Mouse (Mus musculus): Measurements from ENCODE around the gene Yif1a.

Yif1a gene

DNA sequence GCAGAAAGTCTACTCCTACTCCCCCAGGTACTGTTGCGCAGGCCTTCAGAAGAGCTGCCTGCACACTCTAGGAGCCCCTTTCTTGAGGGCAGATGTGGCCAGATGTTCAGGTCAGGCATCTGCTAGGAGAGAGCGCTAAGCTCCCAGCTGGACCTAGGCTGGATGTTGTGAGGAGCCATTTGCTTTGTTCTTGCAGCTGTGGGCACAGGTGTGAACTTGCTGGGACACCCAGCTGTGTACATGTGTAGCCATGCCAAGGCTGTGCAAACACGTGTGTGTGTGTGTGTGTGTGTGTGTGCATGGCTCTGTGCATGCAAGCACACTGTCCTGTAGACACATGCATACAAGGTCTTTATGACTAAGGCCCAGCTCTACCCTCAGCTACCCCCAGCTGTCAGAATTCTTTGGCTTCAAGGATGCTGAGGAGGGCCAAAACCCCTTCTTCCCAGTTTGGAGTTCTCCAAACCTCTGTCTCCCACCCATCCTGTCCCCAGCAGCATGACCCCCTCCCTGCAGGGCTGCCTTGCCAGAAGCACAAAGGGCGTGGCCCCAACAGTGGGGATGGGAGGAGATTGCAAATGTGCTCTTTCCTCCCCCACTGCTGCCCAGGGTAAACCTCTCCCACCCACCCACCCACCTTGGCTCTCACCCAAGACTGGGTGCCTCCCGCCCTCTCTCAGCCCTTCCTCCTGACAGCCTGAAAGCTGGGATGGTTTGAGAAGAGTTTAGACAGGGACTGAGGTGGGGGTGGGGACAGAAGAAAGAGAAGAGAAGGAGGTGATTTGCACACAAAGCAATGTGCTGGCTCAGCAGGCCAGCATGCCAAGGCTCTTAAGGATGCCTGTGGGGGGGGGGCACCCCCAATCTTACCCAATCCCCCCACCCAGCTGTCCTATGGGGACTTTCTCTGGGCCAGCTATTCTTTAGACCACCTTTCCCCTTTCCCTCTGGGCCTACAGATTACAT, 27.7 kb upstream of the Yif1a start:
- peak; percentile 29 for DNase-seq

DNA sequence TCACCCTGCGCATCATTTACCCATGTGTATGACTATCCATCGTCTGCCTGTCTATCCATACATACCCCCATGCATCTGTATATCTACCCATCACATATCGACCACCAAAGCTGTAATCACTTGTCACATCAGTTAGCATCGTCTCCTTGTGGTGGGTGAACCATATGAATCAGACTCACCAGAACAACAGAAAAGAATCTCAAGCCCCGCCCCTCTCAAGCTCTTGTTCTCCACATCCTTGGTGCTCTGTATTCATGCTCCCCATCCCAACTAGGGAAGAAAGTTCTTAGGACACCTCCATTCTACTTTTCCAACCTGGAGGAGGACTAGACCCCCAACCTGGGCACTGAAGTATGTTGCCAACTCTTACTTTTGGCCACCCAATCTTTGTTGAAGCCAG, 26.3 kb upstream of the Yif1a start:
- no peak for DNase-seq

DNA sequence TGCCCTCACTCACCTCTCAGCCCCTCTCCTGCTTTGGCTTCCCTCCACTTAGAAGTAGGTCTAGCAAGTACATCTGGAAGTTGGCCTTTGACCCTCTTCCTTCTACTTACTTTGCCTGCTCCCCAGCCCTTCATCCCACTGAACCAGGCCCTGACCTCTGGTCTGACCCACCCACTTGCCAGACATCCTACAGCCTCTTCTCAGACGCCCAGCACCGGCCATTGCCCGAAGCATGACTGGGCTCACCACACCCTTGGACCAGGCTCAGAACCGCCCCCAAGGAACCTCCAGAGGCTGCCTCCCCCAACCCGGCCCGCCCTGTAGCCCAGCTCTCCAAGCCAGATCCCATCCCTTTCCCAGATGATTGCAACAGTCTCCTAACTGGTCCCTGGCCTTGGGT, 25.9 kb upstream of the Yif1a start:
- DNase-seq = peak; percentile 35

DNA sequence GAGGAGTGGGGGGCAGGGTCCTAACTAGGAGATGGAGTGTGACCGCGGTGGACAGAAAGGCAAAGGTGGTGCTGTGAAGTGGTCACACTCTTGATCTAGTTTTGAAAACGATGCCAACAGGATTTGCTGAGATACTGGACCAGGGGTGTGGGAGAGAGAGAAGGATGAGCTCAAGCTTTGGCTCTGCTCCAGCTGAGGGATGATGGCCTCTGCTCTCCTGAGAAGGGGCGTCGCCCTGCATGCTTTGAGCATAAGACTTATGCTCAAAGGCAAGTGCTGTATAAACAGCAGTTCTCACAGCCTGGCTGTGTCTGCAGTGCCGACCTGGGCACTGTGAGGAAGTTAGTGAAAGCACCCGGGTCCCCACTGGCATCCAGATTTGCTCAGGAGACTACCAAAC, 23.2 kb upstream of the Yif1a start:
- DNase-seq = no peak

DNA sequence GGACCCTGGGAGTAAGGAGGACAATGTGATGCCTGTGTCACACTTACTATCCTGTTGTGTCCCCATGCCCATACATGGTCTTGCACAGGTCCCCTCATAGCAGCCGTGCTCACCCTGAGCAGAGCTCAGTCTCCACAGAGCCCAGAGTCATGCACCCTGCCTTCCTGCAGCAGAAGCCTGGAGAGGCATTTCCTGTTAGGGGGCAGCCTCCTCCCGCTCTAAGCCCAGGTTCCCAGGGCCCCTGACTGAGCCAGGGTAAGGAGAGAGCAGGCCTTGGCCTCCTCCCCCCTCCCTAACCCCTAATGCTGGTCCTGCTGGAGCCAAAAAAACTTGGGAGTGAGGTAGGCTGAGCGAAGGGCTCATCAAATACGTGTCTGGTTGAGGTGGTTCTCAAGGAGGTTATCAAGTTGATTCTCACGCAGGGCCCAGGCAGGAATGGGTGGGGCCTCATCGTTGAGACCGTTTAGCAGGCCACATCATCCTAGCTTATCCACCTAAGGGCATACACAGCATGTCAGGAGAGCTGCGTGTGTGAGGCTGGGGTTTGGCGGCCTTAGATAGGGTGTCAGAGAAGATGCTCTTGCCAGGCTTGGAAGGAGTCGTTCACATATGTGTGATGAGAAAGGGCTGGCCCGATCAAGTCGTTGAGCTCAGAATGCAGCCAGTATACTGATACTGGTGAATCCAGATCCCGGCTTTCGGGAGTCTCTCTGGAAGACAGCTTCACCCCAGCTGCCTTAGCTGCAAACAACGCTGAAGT, 21.1 kb upstream of the Yif1a start:
- DNase-seq = no peak

DNA sequence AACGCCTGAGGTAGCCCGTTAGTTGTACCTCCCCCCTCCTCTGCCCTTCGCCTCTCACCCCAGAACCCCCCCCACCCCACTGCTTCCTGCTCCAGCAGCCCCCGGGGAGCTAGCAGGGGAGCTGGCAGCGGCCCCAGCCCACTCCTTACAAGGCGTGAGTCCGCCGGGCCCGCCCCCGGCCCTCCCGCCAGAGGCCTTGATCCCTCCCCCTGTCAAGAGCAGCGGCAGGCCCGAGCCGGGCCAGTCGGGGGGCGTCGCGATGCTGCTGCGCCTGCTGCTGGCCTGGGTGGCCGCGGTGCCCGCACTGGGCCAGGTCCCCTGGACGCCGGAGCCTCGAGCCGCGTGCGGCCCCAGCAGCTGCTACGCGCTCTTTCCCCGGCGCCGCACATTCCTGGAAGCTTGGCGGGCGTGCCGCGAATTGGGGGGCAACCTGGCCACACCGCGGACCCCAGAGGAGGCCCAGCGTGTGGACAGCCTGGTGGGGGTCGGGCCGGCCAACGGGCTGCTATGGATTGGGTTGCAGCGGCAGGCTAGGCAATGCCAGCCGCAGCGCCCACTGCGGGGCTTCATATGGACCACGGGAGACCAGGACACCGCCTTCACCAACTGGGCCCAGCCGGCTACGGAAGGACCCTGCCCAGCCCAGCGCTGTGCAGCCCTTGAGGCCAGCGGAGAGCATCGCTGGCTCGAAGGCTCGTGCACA, 20.3 kb upstream of the Yif1a start, which contains the start of gene Cd248:
Cd248 (plus strand) TSS at position 212 of the 703 bp plus-strand sequence.
- peak; percentile 67 for DNase-seq

DNA sequence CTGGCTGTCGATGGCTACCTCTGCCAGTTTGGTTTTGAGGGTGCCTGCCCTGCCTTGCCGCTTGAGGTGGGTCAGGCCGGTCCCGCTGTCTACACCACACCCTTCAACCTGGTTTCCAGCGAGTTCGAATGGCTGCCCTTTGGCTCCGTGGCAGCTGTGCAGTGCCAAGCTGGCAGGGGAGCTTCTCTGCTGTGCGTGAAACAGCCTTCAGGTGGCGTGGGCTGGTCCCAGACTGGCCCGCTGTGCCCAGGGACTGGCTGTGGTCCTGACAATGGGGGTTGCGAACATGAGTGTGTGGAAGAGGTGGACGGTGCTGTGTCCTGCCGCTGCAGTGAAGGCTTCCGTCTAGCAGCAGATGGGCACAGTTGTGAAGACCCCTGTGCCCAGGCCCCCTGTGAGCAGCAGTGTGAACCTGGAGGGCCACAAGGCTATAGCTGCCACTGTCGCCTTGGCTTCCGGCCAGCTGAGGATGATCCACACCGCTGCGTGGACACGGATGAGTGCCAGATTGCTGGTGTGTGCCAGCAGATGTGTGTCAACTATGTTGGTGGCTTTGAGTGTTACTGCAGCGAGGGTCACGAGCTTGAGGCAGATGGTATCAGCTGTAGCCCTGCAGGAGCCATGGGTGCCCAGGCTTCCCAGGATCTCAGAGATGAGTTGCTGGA, 19.6 kb upstream of the Yif1a start:
- no peak for DNase-seq

DNA sequence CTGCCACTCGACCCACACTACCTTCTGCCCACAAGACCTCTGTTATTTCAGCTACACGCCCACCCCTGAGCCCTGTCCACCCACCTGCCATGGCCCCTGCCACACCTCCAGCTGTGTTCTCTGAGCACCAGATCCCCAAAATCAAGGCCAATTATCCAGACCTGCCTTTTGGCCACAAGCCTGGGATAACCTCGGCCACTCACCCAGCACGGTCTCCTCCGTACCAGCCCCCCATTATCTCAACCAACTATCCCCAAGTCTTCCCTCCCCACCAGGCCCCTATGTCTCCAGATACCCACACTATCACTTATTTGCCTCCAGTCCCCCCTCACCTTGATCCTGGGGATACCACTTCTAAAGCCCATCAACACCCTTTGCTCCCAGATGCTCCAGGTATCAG, 18.9 kb upstream of the Yif1a start:
- DNase-seq = no peak

DNA sequence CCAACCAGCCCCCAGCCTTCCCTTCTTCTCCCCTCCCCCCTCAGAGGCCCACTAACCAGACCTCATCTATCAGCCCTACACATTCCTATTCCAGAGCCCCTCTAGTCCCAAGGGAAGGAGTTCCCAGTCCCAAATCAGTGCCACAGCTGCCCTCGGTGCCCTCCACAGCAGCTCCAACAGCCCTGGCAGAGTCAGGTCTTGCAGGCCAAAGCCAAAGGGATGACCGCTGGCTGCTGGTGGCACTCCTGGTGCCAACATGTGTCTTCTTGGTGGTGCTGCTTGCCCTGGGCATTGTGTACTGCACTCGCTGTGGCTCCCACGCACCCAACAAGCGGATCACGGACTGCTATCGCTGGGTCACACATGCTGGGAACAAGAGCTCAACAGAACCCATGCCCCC, 18.4 kb upstream of the Yif1a start:
- DNase-seq = no peak

DNA sequence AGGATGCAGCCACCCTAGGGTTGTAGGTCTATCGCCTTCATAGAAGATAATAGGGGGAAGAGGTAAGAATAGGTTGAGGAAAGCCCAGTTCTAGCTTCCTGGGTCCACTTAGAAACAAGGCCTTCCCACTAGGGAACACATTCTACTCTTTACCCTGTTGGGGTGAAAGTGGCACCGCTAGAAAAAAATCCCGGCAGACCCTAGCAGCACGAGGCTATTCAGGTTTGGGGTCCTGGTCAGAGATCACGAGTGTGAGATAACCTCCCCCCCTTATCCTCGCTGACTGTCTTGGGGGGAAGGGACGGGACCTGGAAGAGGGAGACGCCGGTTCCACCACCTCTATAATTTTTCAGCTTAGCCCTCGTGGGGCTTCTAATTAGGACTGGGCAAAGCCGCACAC, 17.3 kb upstream of the Yif1a start:
- DNase-seq = no peak

DNA sequence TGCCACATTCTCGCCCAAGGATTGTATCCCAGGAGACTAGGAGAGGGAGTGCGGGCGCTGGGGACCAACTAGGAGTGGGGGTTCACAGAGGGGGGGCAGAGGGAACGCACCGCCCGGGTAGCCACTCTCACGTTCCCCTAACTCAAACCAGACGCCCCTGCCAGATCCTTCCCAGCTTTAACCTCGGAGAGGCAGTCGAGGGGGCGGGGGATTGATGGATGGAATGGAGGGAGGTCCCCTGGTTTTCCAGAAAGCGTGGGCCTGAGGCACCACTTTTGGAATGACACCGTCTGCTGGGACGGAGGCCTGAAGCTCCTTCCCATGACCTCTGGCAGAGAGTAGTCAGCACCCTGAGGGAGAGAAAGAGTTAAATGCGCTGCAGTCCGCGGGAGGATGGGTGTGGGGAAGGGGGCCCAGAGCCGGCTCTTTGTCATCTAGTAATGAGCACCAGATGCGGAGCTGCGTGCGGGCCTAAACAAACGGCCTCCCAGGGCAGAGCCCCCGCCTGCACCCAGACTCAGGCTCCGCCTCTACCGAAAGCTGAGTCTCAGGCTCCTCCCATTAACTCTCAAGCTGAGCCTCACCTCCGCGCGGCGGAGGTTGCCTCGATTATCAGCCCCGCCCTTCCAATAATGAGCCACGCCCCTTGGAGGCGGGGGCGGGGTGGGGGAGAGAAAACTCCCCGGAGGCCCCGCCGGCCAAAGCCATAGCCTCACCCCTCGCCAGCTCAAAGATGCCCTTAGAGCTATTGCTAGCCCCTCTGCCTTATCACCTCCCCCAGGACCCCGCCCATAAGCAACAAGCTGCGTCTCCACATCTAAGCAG, 16.6 kb upstream of the Yif1a start:
- DNase-seq = peak; percentile 86

DNA sequence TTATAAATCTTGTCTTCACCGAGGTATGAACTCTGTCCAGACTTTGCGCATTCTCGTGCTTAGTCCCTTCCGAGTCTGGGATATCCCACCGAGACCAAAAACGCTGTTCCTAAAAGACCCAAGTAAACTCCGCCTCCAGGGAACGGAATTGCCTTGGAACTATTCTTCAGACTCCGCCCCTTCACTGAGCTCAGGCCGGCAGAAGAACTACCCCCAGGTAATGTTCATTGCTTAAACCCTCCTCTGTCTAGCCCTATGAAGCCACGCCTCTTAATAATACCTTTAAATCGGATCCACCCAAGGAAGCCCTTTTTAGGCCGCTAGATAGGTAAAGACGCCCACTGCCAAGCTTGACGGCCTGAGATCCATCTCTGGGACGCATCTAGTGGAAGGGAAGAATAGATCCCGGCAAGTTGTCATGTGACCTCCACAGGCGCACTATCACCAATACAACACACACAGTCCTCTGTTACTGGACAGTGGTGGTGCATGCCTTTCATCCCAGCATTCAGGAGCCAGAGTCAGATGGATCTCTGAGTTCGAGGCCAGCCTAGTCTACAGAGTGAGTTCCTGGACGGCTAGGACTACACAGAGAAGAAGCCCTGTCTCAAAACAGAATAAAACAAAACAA, 15.8 kb upstream of the Yif1a start:
- DNase-seq = peak; percentile 53

DNA sequence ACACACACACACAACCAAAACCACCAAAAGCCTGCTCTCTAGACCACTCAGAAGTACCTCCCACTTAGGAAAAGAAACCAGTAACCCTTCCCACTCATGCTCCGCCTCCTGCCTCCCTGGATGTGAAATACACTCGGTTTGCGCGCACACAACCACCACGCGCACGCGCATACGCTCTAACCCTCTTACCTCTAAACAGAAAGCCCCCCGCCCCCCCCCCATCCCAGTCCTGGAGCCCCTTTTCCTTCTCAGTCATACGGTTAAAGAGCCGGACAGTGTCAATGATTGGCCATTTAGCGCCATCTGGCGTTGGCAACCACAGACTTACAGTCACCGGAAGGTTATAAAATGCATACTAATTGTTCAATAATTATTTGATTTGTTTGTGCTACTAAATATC, 15.3 kb upstream of the Yif1a start:
- DNase-seq = peak; percentile 85

DNA sequence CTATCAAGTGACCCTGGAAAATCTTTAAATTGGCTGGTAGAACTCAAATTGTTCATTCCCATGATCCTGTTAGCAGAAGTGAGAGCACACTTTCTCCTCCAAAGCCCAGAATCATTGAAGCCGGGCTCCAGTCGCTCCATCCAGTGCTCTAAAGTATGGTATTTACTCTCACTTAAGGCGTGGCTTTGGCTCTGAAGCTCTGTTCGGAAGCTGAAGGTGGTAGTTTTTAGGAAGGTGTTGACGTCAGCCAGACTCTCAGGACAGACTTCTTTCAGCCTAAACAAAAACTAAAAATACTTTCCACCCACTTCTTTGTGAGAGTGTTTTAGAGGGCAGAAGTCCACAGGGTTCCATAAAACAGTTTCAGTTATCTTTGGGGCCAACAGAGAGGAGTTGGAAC, 14.8 kb upstream of the Yif1a start:
- no peak for DNase-seq

DNA sequence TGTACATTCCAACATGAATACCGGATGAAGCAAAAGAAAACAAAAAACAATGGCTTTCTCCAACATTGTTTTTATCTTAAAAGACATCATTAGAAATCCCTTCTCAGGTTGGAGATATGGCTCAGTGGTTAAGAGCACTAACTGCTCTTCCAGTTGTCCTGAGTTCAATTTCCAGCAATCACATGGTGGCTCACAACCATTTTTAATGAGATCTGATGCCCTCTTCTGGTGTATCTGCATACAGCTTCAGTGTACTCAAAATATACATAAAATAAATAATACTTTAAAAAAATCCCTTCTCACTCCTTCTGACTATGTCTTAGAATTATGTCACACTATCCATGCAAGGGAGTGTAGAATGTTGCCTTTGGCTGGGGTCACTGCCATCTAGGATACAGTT, 9.1 kb upstream of the Yif1a start:
- no peak for DNase-seq

DNA sequence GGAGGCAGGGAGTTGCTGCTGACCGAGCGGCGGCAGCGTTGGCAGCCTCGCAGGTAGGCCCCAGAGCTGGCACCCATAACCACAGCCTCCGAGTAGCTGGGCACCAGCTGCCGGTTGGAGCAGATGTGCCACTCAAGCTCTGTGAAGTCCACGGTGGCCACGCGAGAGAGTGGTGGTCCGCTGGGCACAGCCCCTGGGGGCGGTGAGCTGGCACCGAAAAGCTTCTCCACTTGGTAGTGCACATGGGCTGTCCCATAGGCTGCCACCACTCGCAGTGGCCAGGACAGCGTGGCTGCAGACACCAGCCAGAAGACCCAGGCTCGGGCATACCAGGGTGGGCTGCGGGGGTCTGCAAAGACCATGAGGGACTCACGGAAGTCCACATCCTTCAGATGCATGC, 6.3 kb upstream of the Yif1a start:
- no peak for DNase-seq

DNA sequence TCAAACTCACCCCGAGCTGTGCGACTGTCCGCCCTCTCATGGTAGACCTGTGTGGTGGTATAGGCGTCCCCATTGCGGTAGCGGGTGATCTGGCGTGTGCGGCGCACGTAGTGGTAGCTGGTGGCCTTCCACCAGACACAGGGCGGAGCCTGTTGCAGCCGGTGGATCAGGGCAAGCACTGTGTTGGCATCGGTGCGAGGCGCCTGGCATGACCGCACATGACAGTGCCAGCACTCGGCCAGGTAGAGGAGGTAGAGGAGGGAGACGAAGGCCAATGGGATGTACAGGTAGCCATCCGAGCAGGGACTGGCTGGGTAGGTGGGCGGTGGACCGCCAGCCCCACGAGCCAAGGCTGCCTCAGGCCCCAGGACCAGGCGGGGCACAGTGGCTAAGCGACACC, 5.7 kb upstream of the Yif1a start:
- DNase-seq = no peak

DNA sequence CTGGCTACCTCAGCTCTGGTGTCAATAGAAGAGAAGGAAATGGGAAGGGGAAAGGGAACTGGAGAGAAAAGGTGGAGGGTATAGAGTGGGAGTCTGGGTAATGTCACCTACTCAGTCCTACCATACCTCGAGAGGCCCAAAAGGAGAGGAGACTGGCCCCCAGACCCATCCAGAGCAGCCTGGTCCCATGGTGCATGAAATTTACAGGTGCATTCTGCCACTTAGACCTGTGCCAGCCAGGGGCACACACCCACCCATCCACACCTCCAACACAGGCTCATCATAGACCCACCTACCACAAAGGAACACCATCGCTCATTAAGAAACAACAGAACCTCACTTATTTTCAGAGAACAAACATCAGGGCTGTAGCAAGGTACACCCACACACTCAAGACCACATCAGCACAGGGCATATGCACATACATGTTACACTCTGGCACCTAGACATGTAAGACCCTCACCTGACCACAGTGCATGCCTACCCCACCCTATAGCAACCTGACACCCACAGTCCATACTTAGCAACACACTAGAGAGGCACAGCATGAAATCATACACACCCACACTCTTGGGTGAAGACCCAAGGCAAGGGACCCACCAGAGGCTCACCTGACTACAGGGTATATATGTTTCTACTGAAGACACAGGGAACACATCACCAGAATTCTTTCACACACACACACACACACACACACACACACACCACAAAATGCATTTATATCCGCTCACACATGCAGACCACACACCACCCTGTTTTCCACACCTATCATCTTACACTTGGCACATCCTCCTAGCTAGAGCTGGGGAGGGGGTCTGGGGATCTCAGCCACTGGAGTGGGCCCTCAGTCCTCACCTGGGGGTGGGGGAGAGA, 4.1 kb upstream of the Yif1a start:
- no peak for DNase-seq

DNA sequence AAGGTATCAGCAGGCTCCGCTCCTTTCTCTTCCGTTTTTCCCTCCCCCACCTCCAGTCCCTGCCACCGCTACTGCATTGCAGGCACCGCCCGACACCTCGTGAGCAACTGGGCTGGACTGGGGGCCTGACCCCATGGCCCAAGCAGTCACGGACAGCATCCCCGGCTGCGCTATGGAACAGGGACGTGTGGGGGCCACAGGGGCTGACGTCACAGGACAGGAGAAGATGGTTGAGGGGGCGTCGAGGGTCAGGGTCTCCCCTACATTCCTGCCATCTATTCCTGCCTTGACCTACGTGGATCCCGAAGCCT, 3.5 kb upstream of the Yif1a start:
- no peak for DNase-seq

DNA sequence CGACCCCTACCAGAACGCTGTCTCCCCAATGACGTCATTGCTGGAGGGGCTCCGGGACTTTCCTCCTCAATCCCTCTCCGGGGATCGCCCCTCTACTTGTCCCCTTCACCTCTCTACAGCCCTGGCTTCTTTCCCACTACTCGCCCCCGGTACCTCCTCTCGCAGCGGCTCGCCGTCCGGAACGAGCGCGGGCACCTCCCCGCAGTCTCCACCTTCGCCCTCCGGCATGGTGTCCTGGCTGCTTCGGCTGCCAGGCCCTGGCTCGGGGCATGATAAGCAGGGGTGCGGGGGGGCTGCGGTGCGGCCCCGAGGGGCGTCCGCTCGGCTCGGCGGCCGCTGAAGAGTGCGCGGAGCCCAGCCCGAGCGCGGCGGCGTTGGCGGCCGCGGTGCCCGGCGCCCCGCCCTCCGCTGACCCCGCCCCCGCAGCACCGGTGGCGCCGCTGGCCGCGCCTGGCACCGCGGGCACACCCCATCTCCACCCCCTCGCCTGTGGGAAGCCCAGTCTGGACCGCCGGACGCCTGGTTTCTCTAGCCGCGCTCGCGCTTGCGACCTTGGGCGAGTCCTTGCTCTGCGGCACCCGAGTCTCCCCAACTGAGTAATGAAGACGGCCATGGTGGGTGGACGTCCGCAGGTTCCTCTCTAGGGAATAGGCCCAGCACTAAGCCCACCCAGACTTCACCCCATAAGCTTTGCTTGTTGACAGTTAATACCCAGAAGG, 3.0 kb upstream of the Yif1a start, which contains the start of gene Tmem151a:
Tmem151a (minus strand) TSS at position 387 of the 719 bp plus-strand sequence.
- peak; percentile 58 for DNase-seq

Data from lung, postnatal 36 days (tissue).